Mouse (Mus musculus) embryonic facial prominence, embryonic 12.5 days (tissue): ENCODE measurements around the gene Ms4a4a. TPM values are rescaled to one million over a fixed set of nuclear protein-coding genes. Genes with fewer than 3 reads are reported as not detected.
"Not testable (repeated sequence)": the region's sequence is repeated elsewhere in the genome, so short reads cannot be mapped to it uniquely, and the experiment has no call there.

ENCODE experiments used
- ATAC-seq: fragments of 200-750 bp; cut with Nextera tagmentation; 2 replicates; pipeline ENCODE4 v1.8.0; 2017; ENCODE audit not compliant: insufficient number of reproducible peaks, insufficient read depth, low FRiP score, low TSS enrichment
- H3K27ac ChIP-seq: fragments of 300-500 bp; sonication (generic); 2 replicates; pipeline ENCODE4 v1.5.1; 2016; ENCODE audit warnings: mild to moderate bottlenecking
- H3K27me3 ChIP-seq: fragments of 300-500 bp; sonication (generic); 2 replicates; pipeline ENCODE4 v1.6.1; 2016; ENCODE audit warnings: mild to moderate bottlenecking, moderate library complexity
- H3K36me3 ChIP-seq: fragments of 300-500 bp; sonication (generic); 2 replicates; pipeline ENCODE4 v1.6.1; 2016; ENCODE audit warnings: mild to moderate bottlenecking
- H3K4me1 ChIP-seq: fragments of 300-500 bp; sonication (generic); 2 replicates; pipeline ENCODE4 v1.6.1; 2016
- H3K4me2 ChIP-seq: fragments of 300-500 bp; sonication (generic); replicated peaks from 2 replicates; pipeline ENCODE4 v1.6.1; 2016; ENCODE audit warnings: mild to moderate bottlenecking, moderate library complexity
- H3K4me3 ChIP-seq: fragments of 300-500 bp; sonication (generic); 2 replicates; pipeline ENCODE4 v1.5.1; 2016; ENCODE audit warnings: mild to moderate bottlenecking
- H3K9ac ChIP-seq: fragments of 300-500 bp; sonication (generic); 2 replicates; pipeline ENCODE4 v1.6.1; 2016; ENCODE audit warnings: mild to moderate bottlenecking, moderate library complexity
- H3K9me3 ChIP-seq: fragments of 300-500 bp; sonication (generic); 2 replicates; pipeline ENCODE4 v1.6.1; 2016; ENCODE audit warnings: mild to moderate bottlenecking, moderate library complexity
- WGBS: fragments of 180-500 bp; shearing (Covaris S2); methylation state at CpG from one replicate; pipeline ENCODE4 v1.1.7; 2016; 5-methylcytosine and 5-hydroxymethylcytosine counted together
- polyA plus RNA-seq: library from polyadenylated mRNA; unstranded; fragments of >200 nt; fragmentation: Nextera tagmentation; extraction: Ambion mirVana; gene quantifications from 2 replicates; pipeline ENCODE4 v1.2.1, GENCODE M21; 2016

The Ms4a4a gene
- polyA plus RNA-seq, 1 experiment from 2014 or later, result 3.0 TPM

GRCm38 (mm10) chr19:11387109-11387508 lies 11.8 kb downstream of the Ms4a4a start:
- H3K36me3 ChIP-seq, result no peaks in the 10 kb centered on the region
- no peaks in the 10 kb centered on the region for H3K4me1 ChIP-seq
- WGBS, result 69% methylated on average over 2 of the region's 2 CpGs
- no peak overlapping the region for H3K4me2 ChIP-seq
- H3K27me3 ChIP-seq, result no peaks in the 10 kb centered on the region
- H3K4me3 ChIP-seq, result no peak overlapping the region
- H3K9ac ChIP-seq, result no peak overlapping the region
- no peak overlapping the region for H3K27ac ChIP-seq
- no peaks in the 10 kb centered on the region for H3K9me3 ChIP-seq
- no peak for ATAC-seq

GRCm38 (mm10) chr19:11387685-11388084 lies 12.4 kb downstream of the Ms4a4a start:
- ATAC-seq, result no peak
- WGBS, result 86% methylated on average over 4 of the region's 4 CpGs
- Histone ChIP-seq H3K27ac (no peak overlapping the region), H3K9ac (no peak overlapping the region), H3K4me3 (no peak overlapping the region), H3K4me1 (no peaks in the 10 kb centered on the region), H3K27me3 (no peaks in the 10 kb centered on the region), H3K9me3 (no peaks in the 10 kb centered on the region), H3K36me3 (no peaks in the 10 kb centered on the region), H3K4me2 (no peak overlapping the region)

GRCm38 (mm10) chr19:11388949-11389348 lies 13.6 kb downstream of the Ms4a4a start:
- H3K9ac ChIP-seq, result no peak overlapping the region
- 83% methylated on average over 2 of the region's 2 CpGs for WGBS
- H3K4me2 ChIP-seq, result no peak overlapping the region
- no peaks in the 10 kb centered on the region for H3K36me3 ChIP-seq
- no peak for ATAC-seq
- H3K27ac ChIP-seq, result no peak overlapping the region
- H3K9me3 ChIP-seq, result no peaks in the 10 kb centered on the region
- H3K4me1 ChIP-seq, result no peaks in the 10 kb centered on the region
- no peak overlapping the region for H3K4me3 ChIP-seq
- no peaks in the 10 kb centered on the region for H3K27me3 ChIP-seq

DNA sequence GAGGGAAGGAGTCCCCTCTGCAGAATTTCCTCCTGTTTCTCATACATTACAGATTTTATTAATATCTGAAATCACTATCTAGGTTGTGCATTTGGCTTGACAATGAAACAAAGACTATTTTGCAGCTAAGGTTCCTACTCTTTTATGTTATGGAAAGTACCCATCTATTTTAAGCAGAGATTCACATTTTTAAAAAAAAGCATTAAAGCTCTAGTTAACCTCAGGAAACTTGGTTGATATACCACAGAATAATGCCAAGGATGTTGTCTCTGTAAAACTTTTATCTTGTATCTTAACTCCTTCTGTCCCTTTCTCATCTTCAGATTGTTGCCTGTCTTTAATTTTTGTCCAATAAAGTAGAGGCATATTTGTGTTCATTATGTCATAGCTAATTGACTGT lies 20.4 kb downstream of the Ms4a4a start:
- ATAC-seq, result no peak
- Histone ChIP-seq H3K27me3 (no peaks in the 10 kb centered on the region), H3K9me3 (no peaks in the 10 kb centered on the region), H3K4me3 (no peak overlapping the region), H3K9ac (no peak overlapping the region), H3K36me3 (no peaks in the 10 kb centered on the region), H3K4me2 (no peak overlapping the region), H3K27ac (no peak overlapping the region), H3K4me1 (no peaks in the 10 kb centered on the region)

- H3K27ac ChIP-seq, result no peak within 1 kb of the TSS
- ATAC-seq, result no peak
- no peak within 1 kb of the TSS for H3K9ac ChIP-seq
- no peaks in the 10 kb centered on the region for H3K36me3 ChIP-seq
- WGBS, result 86% methylated on average over 3 of the region's 3 CpGs
- no peak within 1 kb of the TSS for H3K4me2 ChIP-seq
- H3K4me1 ChIP-seq, result no peaks in the 10 kb centered on the region
- H3K4me3 ChIP-seq, result no peak within 1 kb of the TSS
- H3K27me3 ChIP-seq, result no peaks in the 10 kb centered on the region
- no peaks in the 10 kb centered on the region for H3K9me3 ChIP-seq
Measured at GRCm38 (mm10) chr19:11404527-11404926, 29.2 kb downstream of the Ms4a4a start, which contains the start of gene Ms4a4c. Gene Ms4a4c (plus strand): TSS chr19:11404770.

- ATAC-seq, result no peak
- no peaks in the 10 kb centered on the region for H3K27me3 ChIP-seq
- H3K4me3 ChIP-seq, result no peak overlapping the region
- H3K9ac ChIP-seq, result no peak overlapping the region
- no peak overlapping the region for H3K4me2 ChIP-seq
- H3K9me3 ChIP-seq, result no peaks in the 10 kb centered on the region
- H3K27ac ChIP-seq, result no peak overlapping the region
- H3K4me1 ChIP-seq, result no peaks in the 10 kb centered on the region
- H3K36me3 ChIP-seq, result no peaks in the 10 kb centered on the region
Measured at GRCm38 (mm10) chr19:11407428-11407827, 32.1 kb downstream of the Ms4a4a start.

DNA sequence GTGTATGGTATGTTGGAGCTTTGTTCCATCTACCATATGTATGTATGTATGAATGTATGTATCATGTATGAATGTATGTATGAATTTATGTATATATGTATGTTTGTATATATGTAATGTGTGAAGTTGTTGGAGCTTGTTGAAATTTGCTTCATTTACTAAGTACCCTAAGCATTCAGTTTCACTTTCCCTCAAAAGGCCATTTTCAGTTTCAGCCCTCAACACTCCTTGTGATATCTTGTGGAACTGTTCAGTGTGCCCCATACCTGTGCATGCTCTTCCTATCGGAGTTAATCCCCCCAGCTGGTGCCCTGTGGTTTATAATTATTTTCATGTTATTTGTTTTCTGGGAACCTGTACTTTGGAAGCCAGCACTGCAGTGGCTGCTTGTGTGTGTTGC lies 33.3 kb downstream of the Ms4a4a start:
- H3K4me1 ChIP-seq, result no peaks in the 10 kb centered on the region
- H3K27ac ChIP-seq, result no peak overlapping the region
- H3K9me3 ChIP-seq, result no peaks in the 10 kb centered on the region
- H3K4me2 ChIP-seq, result no peak overlapping the region
- no peaks in the 10 kb centered on the region for H3K27me3 ChIP-seq
- no peak overlapping the region for H3K4me3 ChIP-seq
- 85% methylated on average over 1 of the region's 1 CpGs for WGBS
- no peak for ATAC-seq
- no peaks in the 10 kb centered on the region for H3K36me3 ChIP-seq
- H3K9ac ChIP-seq, result no peak overlapping the region

- Histone ChIP-seq H3K4me3 (no peak overlapping the region), H3K36me3 (no peaks in the 10 kb centered on the region), H3K4me1 (no peaks in the 10 kb centered on the region), H3K9ac (no peak overlapping the region), H3K27ac (no peak overlapping the region), H3K9me3 (no peaks in the 10 kb centered on the region), H3K27me3 (no peaks in the 10 kb centered on the region), H3K4me2 (no peak overlapping the region)
- ATAC-seq, result no peak
- WGBS, result 89% methylated on average over 1 of the region's 1 CpGs
Measured at GRCm38 (mm10) chr19:11411640-11412039, 36.3 kb downstream of the Ms4a4a start.

GRCm38 (mm10) chr19:11414084-11414483 lies 38.8 kb downstream of the Ms4a4a start:
- Histone ChIP-seq H3K27me3 (no peaks in the 10 kb centered on the region), H3K9ac (no peak overlapping the region), H3K4me1 (no peaks in the 10 kb centered on the region), H3K36me3 (no peaks in the 10 kb centered on the region), H3K4me2 (no peak overlapping the region), H3K4me3 (no peak overlapping the region), H3K9me3 (no peaks in the 10 kb centered on the region), H3K27ac (no peak overlapping the region)
- WGBS, result 76% methylated on average over 1 of the region's 1 CpGs
- no peak for ATAC-seq

DNA sequence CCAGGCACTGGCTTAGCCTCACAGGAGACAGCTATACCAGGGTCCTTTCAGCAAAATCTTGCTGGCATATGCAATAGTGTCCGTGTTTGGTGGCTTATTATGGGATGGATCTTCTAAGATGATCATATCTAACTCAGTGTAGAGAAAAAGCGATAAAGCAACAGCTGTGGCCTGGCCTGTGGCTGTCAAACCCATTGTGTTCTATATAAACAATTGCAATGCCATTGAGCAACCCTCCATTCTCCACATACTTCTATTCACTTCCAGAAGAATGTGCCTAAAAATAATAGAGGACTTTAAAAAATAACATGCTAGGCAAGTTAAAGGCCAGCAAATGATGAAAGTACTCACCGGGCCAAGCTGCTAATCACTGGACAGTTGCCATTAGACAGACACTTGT lies 40.3 kb downstream of the Ms4a4a start:
- H3K9ac ChIP-seq, result no peak overlapping the region
- no peaks in the 10 kb centered on the region for H3K4me1 ChIP-seq
- no peak overlapping the region for H3K4me2 ChIP-seq
- H3K4me3 ChIP-seq, result no peak overlapping the region
- no peak overlapping the region for H3K27ac ChIP-seq
- no peaks in the 10 kb centered on the region for H3K9me3 ChIP-seq
- H3K27me3 ChIP-seq, result no peaks in the 10 kb centered on the region
- ATAC-seq, result no peak
- H3K36me3 ChIP-seq, result no peaks in the 10 kb centered on the region
- WGBS, result 75% methylated on average over 3 of the region's 3 CpGs

GRCm38 (mm10) chr19:11418865-11419264 lies 43.5 kb downstream of the Ms4a4a start:
- not testable (repeated sequence) for ATAC-seq, H3K4me3 ChIP-seq, H3K9me3 ChIP-seq, H3K4me1 ChIP-seq, H3K27ac ChIP-seq, H3K4me2 ChIP-seq, H3K27me3 ChIP-seq, H3K9ac ChIP-seq, H3K36me3 ChIP-seq
- 59% methylated on average over 3 of the region's 3 CpGs for WGBS

- H3K27me3 ChIP-seq, H3K4me2 ChIP-seq, H3K9ac ChIP-seq, H3K36me3 ChIP-seq, H3K4me1 ChIP-seq, ATAC-seq, H3K27ac ChIP-seq, H3K9me3 ChIP-seq, H3K4me3 ChIP-seq: not testable (repeated sequence)
- 87% methylated on average over 1 of the region's 1 CpGs for WGBS
Measured at GRCm38 (mm10) chr19:11431209-11431608, 55.9 kb downstream of the Ms4a4a start.
